Mouse (Mus musculus): Measurements from ENCODE around the gene Tbl3.

GRCm38 (mm10) chr17:24707801-24708425 is 453 bp upstream of the Tbl3 start:
- no peak for TF ChIP-seq POLR2A (IDR thresholded peaks at IDR 0.05; ENCODE audit: borderline replicate concordance, insufficient read depth, low read length)
- no peak for TF ChIP-seq CTCF (IDR thresholded peaks at IDR 0.05; ENCODE audit: borderline replicate concordance, insufficient read depth, low read depth, low read length)

Measured in cerebellum, adult 2 months (tissue).